Mouse (Mus musculus) brown adipose tissue, adult 24 weeks (tissue): ENCODE measurements at regions not wholly inside any gene's neighbourhood (a gene's known extent, or its start where the extent isn't known, plus 50 kb on each side); places are given as distances from the start of the nearest gene placed in this dataset.

Source experiments
- H3K27ac ChIP-seq: fragments of 200-500 bp; replicated peaks from 2 replicates; pipeline ENCODE4 v1.5.1; 2012; ENCODE audit warnings: low read depth, mild to moderate bottlenecking, low read length
- H3K4me1 ChIP-seq: fragments of 200-500 bp; 2 replicates; pipeline ENCODE4 v1.6.1; 2012; ENCODE audit warnings: low read length, mixed read lengths; ENCODE audit not compliant: control insufficient read depth, insufficient read depth, insufficient read length
- H3K4me3 ChIP-seq: fragments of 200-500 bp; 2 replicates; pipeline ENCODE4 v1.5.1; 2012; ENCODE audit warnings: low read depth, mild to moderate bottlenecking, low read length, moderate library complexity; ENCODE audit not compliant: insufficient read depth

- no peak overlapping the region for H3K4me3 ChIP-seq
- H3K4me1 ChIP-seq: peaks cover 17% of the 10 kb centered on the region
- no peak overlapping the region for H3K27ac ChIP-seq
These were observed 129.6 kb downstream of the Trim33 start for GRCm38 (mm10) chr3:103408724-103409123.

GRCm38 (mm10) chr3:103412247-103412646, 133.2 kb downstream of the Trim33 start:
- H3K4me3 ChIP-seq: no peak overlapping the region
- H3K4me1 ChIP-seq: peaks cover 3% of the 10 kb centered on the region
- H3K27ac ChIP-seq: no peak overlapping the region

- Histone ChIP-seq H3K4me3 (no peak overlapping the region), H3K27ac (no peak overlapping the region), H3K4me1 (peaks cover 13% of the 10 kb centered on the region)
These were observed 136.1 kb downstream of the Trim33 start for GRCm38 (mm10) chr3:103415051-103415695.

GRCm38 (mm10) chr3:103416296-103416695, 137.2 kb downstream of the Trim33 start:
- H3K4me1 ChIP-seq: peaks cover 20% of the 10 kb centered on the region
- no peak overlapping the region for H3K27ac ChIP-seq
- no peak overlapping the region for H3K4me3 ChIP-seq

GRCm38 (mm10) chr3:103417781-103418180, 138.7 kb downstream of the Trim33 start:
- Histone ChIP-seq H3K4me1 (peaks cover 23% of the 10 kb centered on the region), H3K4me3 (no peak overlapping the region), H3K27ac (no peak overlapping the region)

- H3K27ac ChIP-seq: peak overlapping the region; percentile 45; the same call in 1 of the 2 replicates
- H3K4me1 ChIP-seq: peaks cover 23% of the 10 kb centered on the region
- no peak overlapping the region for H3K4me3 ChIP-seq
These were observed 140.9 kb downstream of the Trim33 start for GRCm38 (mm10) chr3:103419761-103420620.

- no peak overlapping the region for H3K4me3 ChIP-seq
- no peak overlapping the region for H3K27ac ChIP-seq
- H3K4me1 ChIP-seq: peaks cover 23% of the 10 kb centered on the region
These were observed 141.7 kb downstream of the Trim33 start for GRCm38 (mm10) chr3:103420621-103421274.

GRCm38 (mm10) chr3:103421275-103421621, 142.2 kb downstream of the Trim33 start:
- H3K27ac ChIP-seq: no peak overlapping the region
- peaks cover 23% of the 10 kb centered on the region for H3K4me1 ChIP-seq
- H3K4me3 ChIP-seq: no peak overlapping the region

- no peak overlapping the region for H3K27ac ChIP-seq
- no peak overlapping the region for H3K4me3 ChIP-seq
- peaks cover 21% of the 10 kb centered on the region for H3K4me1 ChIP-seq
These were observed 143.7 kb downstream of the Trim33 start for GRCm38 (mm10) chr3:103422806-103423205.

- Histone ChIP-seq H3K27ac (no peak overlapping the region), H3K4me1 (peaks cover 20% of the 10 kb centered on the region)
These were observed 144.2 kb downstream of the Trim33 start for GRCm38 (mm10) chr3:103423290-103423689.

GRCm38 (mm10) chr3:103425812-103426430, 146.8 kb downstream of the Trim33 start:
- H3K27ac ChIP-seq: no peak overlapping the region
- H3K4me1 ChIP-seq: peaks cover 6% of the 10 kb centered on the region; the same call in 1 of the 2 replicates
- no peak overlapping the region for H3K4me3 ChIP-seq

More at GRCm38 (mm10) chr3:103423290-103423689, 144.2 kb downstream of the Trim33 start:
- H3K4me3 ChIP-seq: no peak overlapping the region

- H3K27ac ChIP-seq: no peak overlapping the region
- H3K4me3 ChIP-seq: no peak overlapping the region
- no peaks in the 10 kb centered on the region for H3K4me1 ChIP-seq
These were observed 145.7 kb upstream of the Syt6 start for GRCm38 (mm10) chr3:103429227-103429788.

- Histone ChIP-seq H3K4me3 (no peak overlapping the region), H3K4me1 (no peaks in the 10 kb centered on the region), H3K27ac (no peak overlapping the region)
These were observed 144.9 kb upstream of the Syt6 start for GRCm38 (mm10) chr3:103430131-103430530.

- no peak overlapping the region for H3K4me3 ChIP-seq
- H3K4me1 ChIP-seq: no peaks in the 10 kb centered on the region
- no peak overlapping the region for H3K27ac ChIP-seq
These were observed 142.8 kb upstream of the Syt6 start for GRCm38 (mm10) chr3:103432254-103432653.
